Mouse (Mus musculus): ENCODE measurements around the gene Gpkow.

GRCm38 (mm10) chrX:7679405-7680056 is 17.4 kb upstream of the Gpkow start:
- TF ChIP-seq CTCF (IDR thresholded peaks at IDR 0.05; ENCODE audit: low read depth) (peak; percentile 92), EP300 (IDR thresholded peaks at IDR 0.05; ENCODE audit: low read depth) (no peak)

Data from liver, embryonic 14.5 days (tissue).